Mouse (Mus musculus) C3H10T1/2 (cell line): ENCODE measurements around the gene Gm5934. TPM values are rescaled to one million over a fixed set of nuclear protein-coding genes. Genes with fewer than 3 reads are reported as not detected.

ENCODE experiments used
- polyA plus RNA-seq, 2 experiments: library from polyadenylated mRNA; unstranded; fragments of >200 nt; fragmentation: generic; extraction: Trizol; gene quantifications; one replicate each; pipeline ENCODE4 v1.2.1; 2012; ENCODE audit warnings: missing spikeins in 2 of 2

Gm5934 gene
- polyA plus RNA-seq: not detected

DNA sequence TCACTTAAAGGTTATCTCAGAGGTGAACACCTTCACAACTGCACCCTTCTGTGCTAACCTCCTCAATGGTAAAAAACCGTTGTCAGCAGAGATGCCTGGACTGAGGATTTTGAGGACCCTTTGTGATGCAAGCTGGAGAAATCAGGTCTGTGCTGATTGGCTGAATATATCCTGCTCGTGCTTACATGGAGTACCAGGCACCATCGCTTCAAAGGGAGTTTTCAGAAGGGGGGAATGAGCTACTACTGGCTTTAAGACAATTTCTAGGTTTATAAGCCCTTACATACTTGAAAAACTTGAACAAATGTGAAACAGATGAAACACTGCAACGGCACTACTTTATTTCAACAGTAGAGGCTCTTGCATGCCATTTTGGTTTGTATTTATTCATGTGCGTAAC lies at the start of gene Gm5934:
Gene Gm5934 (minus strand): TSS at position 101 of the 400 bp plus-strand sequence.

Other genes starting within 250 kb of the Gm5934 start
- gene Gm4297, start 74.1 kb upstream of the Gm5934 start, polyA plus RNA-seq: not detected